Mouse (Mus musculus) layer of hippocampus, postnatal 10 days (tissue): ENCODE data around the gene Olfr328. TPM values are rescaled to one million over a fixed set of nuclear protein-coding genes. Genes with fewer than 3 reads are reported as not detected.

Experiments used
- total RNA-seq, 2 experiments: library from RNA; stranded (reverse); gene quantifications; 2 replicates each; pipeline ENCODE4 v1.2.3; 2021

Olfr328 gene
- total RNA-seq, 2 experiments from 2014 or later = 0.11 to 0.23 TPM

Other genes starting within 250 kb of the Olfr328 start
- 10 to 100 TPM; 17.7 to 23.5 TPM for gene Zfp692, start 248.6 kb downstream of the Olfr328 start, total RNA-seq
- gene Zfp672, start 225.3 kb downstream of the Olfr328 start, total RNA-seq = 10 to 100 TPM; 43.0 to 51.1 TPM
- gene Sh3bp5l, start 224.9 kb downstream of the Olfr328 start, total RNA-seq = 10 to 100 TPM; 59.5 to 64.3 TPM
- gene Lypd8, start 176.6 kb downstream of the Olfr328 start, total RNA-seq = not detected
- not detected for gene 1810065E05Rik, start 134.5 kb downstream of the Olfr328 start, total RNA-seq
- gene Gm12253, start 123.1 kb downstream of the Olfr328 start, total RNA-seq = not detected
- not detected for gene Lypd9, start 102.7 kb downstream of the Olfr328 start, total RNA-seq
- not detected for gene Olfr30, start 93.4 kb downstream of the Olfr328 start, total RNA-seq
- gene Olfr332, start 63.1 kb downstream of the Olfr328 start, total RNA-seq = not detected
- gene Olfr331, start 53.1 kb downstream of the Olfr328 start, total RNA-seq = not detected
- not detected for gene Olfr330, start 20.8 kb downstream of the Olfr328 start, total RNA-seq
- not detected for gene Olfr329-ps, start 9.2 kb downstream of the Olfr328 start, total RNA-seq
- gene Olfr224, start 14.9 kb upstream of the Olfr328 start, total RNA-seq = not detected
- gene Olfr325, start 22.1 kb upstream of the Olfr328 start, total RNA-seq = not detected
- not detected for gene Olfr324, start 39.5 kb upstream of the Olfr328 start, total RNA-seq
- gene 2210407C18Rik, start 60.4 kb upstream of the Olfr328 start, total RNA-seq = not detected
- gene Olfr323, start 74.9 kb upstream of the Olfr328 start, total RNA-seq = not detected
- under 1 TPM in 1 of 2 experiments, not detected in 1; 0.20 TPM for gene Trim58, start 84.8 kb upstream of the Olfr328 start, total RNA-seq
- not detected for gene Olfr322, start 103.1 kb upstream of the Olfr328 start, total RNA-seq
- gene Olfr320, start 125.5 kb upstream of the Olfr328 start, total RNA-seq = not detected
- not detected for gene Olfr319, start 143.5 kb upstream of the Olfr328 start, total RNA-seq
- under 1 TPM in 1 of 2 experiments, not detected in 1; 0.16 TPM for gene Olfr318, start 168.4 kb upstream of the Olfr328 start, total RNA-seq
- under 1 TPM in 1 of 2 experiments, not detected in 1; 0.49 TPM for gene Olfr317, start 183.6 kb upstream of the Olfr328 start, total RNA-seq
- gene Olfr316, start 197.1 kb upstream of the Olfr328 start, total RNA-seq = under 1 TPM; 0.25 to 0.32 TPM
- not detected for gene Olfr315, start 217.6 kb upstream of the Olfr328 start, total RNA-seq
- not detected for gene Olfr314, start 227.3 kb upstream of the Olfr328 start, total RNA-seq
- 1 to 10 TPM; 5.3 to 6.9 TPM for gene Fam183b, start 246.3 kb upstream of the Olfr328 start, total RNA-seq